Mouse (Mus musculus): ENCODE measurements at regions not wholly inside any gene's neighbourhood (a gene's known extent, or its start where the extent isn't known, plus 50 kb on each side); places are given as distances from the start of the nearest gene placed in this dataset.
"Not testable (repeated sequence)": the region's sequence is repeated elsewhere in the genome, so short reads cannot be mapped to it uniquely, and the experiment has no call there.

- intact Hi-C loops (cut with DNase I), result no loop called here
- Histone ChIP-seq H3K4me3 (no peak overlapping the region), H3K79me2 (replicated peaks; ENCODE audit: control insufficient read depth, insufficient read depth, low read length) (no peaks in the 10 kb centered on the region), H3K27me3 (ENCODE audit: control insufficient read depth, insufficient read depth, low read length) (no peaks in the 10 kb centered on the region), H3K36me3 (ENCODE audit: control insufficient read depth, insufficient read depth, low read length) (no peaks in the 10 kb centered on the region), H3K9ac (ENCODE audit: low read depth, low read length) (no peak overlapping the region), H3K4me1 (ENCODE audit: control insufficient read depth, insufficient read depth, low read length) (no peaks in the 10 kb centered on the region), H3K27ac (no peak overlapping the region)
- WGBS, result 78% methylated on average over 2 of the region's 2 CpGs
- DNase-seq, result no peak
- TF ChIP-seq CTCF (IDR thresholded peaks at IDR 0.05) (no peak), POLR2A (IDR thresholded peaks at IDR 0.05; ENCODE audit: insufficient read depth, low read depth, low read length) (no peak), EP300 (IDR thresholded peaks at IDR 0.05; ENCODE audit: insufficient read depth, low read depth, low read length) (no peak)
Observed at GRCm38 (mm10) chrX:103250961-103251360, 64.5 kb upstream of the Nap1l2 start.

- H3K79me2 ChIP-seq (replicated peaks; ENCODE audit: control insufficient read depth, insufficient read depth, low read length); H3K36me3 ChIP-seq (ENCODE audit: control insufficient read depth, insufficient read depth, low read length); H3K4me3 ChIP-seq; H3K27ac ChIP-seq; H3K9ac ChIP-seq (ENCODE audit: low read depth, low read length); intact Hi-C loops (cut with DNase I); H3K4me1 ChIP-seq (ENCODE audit: control insufficient read depth, insufficient read depth, low read length); H3K27me3 ChIP-seq (ENCODE audit: control insufficient read depth, insufficient read depth, low read length); DNase-seq: not testable (repeated sequence)
Observed at GRCm38 (mm10) chrX:103251478-103251877, 65.0 kb upstream of the Nap1l2 start.

DNA sequence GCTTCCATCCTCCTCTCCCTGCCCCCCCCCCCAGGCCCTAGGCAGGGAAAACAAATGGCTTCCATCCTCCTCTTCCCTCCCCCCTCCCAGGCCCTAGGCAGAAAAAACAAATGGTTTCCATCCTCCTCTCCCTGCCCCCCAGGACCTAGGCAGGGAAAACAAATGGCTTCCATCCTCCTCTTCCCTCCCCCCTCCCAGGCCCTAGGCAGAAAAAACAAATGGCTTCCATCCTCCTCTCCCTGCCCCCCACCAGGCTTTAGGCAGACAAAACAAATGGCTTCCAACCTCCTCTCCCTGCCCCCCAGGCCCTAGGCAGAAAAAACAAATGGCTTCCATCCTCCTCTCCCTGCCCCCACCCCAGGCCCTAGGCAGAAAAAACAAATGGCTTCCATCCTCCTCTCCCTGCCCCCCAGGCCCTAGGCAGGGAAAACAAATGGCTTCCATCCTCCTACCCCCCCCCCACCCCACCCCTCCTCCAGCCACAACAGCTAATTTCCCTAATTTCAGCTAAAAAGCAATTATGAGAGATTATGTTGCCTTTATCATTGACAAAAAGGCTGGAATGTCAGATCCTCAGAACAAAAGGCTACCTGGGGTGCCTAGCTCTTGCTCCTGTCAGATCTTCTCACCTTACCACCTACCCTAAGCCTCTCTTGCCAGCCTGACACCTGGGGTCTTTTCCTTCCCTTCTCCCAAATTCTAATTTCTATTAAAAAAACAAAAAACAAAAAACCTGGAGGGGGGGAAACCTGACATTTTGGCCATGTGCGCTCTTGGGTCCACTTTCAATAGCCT lies 65.8 kb upstream of the Nap1l2 start:
- 75% methylated on average over 1 of the region's 1 CpGs for WGBS
- not testable (repeated sequence) for DNase-seq

GRCm38 (mm10) chrX:103252881-103253280 lies 66.4 kb upstream of the Nap1l2 start:
- intact Hi-C loops (cut with DNase I), result no loop called here

More for the DNA sequence above, 65.8 kb upstream of the Nap1l2 start:
- intact Hi-C loops (cut with DNase I); H3K27ac ChIP-seq; H3K4me1 ChIP-seq (ENCODE audit: control insufficient read depth, insufficient read depth, low read length); H3K4me3 ChIP-seq; H3K27me3 ChIP-seq (ENCODE audit: control insufficient read depth, insufficient read depth, low read length); H3K36me3 ChIP-seq (ENCODE audit: control insufficient read depth, insufficient read depth, low read length); H3K79me2 ChIP-seq (replicated peaks; ENCODE audit: control insufficient read depth, insufficient read depth, low read length); H3K9ac ChIP-seq (ENCODE audit: low read depth, low read length): not testable (repeated sequence)

DNA sequence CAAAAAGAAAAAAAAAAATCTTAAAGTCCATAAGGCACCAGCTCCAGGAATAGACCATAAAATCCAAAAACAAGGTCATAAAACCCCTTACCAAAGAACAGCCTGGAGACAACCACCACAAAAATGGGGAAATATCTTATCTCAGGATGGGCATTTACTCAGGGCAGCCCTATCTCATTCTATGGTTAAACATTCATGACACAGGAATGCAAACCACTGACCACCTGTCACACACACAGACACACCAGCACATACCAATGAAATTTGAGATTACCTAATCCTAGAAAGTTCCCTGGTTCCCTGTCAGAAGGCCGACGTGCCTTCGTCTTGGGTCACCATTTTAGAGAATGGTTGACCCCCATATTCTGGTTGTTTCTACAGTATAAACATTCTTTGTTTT lies 66.3 kb upstream of the Cdx4 start:
- no peak for DNase-seq
- intact Hi-C loops (cut with DNase I), result no loop called here
- H3K4me1 ChIP-seq (ENCODE audit: control insufficient read depth, insufficient read depth, low read length), result no peaks in the 10 kb centered on the region
- TF ChIP-seq EP300 (IDR thresholded peaks at IDR 0.05; ENCODE audit: insufficient read depth, low read depth, low read length), result no peak
- no peak for TF ChIP-seq CTCF (IDR thresholded peaks at IDR 0.05)
- TF ChIP-seq POLR2A (IDR thresholded peaks at IDR 0.05; ENCODE audit: insufficient read depth, low read depth, low read length), result no peak
- H3K27ac ChIP-seq, result no peak overlapping the region
- H3K79me2 ChIP-seq (replicated peaks; ENCODE audit: control insufficient read depth, insufficient read depth, low read length), result no peaks in the 10 kb centered on the region
- no peaks in the 10 kb centered on the region for H3K36me3 ChIP-seq (ENCODE audit: control insufficient read depth, insufficient read depth, low read length)
- no peak overlapping the region for H3K4me3 ChIP-seq
- WGBS, result 81% methylated on average over 3 of the region's 3 CpGs
- H3K9ac ChIP-seq (ENCODE audit: low read depth, low read length), result no peak overlapping the region
- H3K27me3 ChIP-seq (ENCODE audit: control insufficient read depth, insufficient read depth, low read length), result no peaks in the 10 kb centered on the region

More at GRCm38 (mm10) chrX:103252881-103253280, 66.4 kb upstream of the Nap1l2 start:
- no peaks in the 10 kb centered on the region for H3K79me2 ChIP-seq (replicated peaks; ENCODE audit: control insufficient read depth, insufficient read depth, low read length)
- no peaks in the 10 kb centered on the region for H3K4me1 ChIP-seq (ENCODE audit: control insufficient read depth, insufficient read depth, low read length)
- DNase-seq, result no peak
- no peak overlapping the region for H3K9ac ChIP-seq (ENCODE audit: low read depth, low read length)
- H3K27ac ChIP-seq, result no peak overlapping the region
- no peaks in the 10 kb centered on the region for H3K27me3 ChIP-seq (ENCODE audit: control insufficient read depth, insufficient read depth, low read length)
- WGBS, result 72% methylated on average over 6 of the region's 6 CpGs
- no peaks in the 10 kb centered on the region for H3K36me3 ChIP-seq (ENCODE audit: control insufficient read depth, insufficient read depth, low read length)
- no peak for TF ChIP-seq CTCF (IDR thresholded peaks at IDR 0.05)
- no peak for TF ChIP-seq POLR2A (IDR thresholded peaks at IDR 0.05; ENCODE audit: insufficient read depth, low read depth, low read length)
- TF ChIP-seq EP300 (IDR thresholded peaks at IDR 0.05; ENCODE audit: insufficient read depth, low read depth, low read length), result no peak
- no peak overlapping the region for H3K4me3 ChIP-seq

GRCm38 (mm10) chrX:103259882-103260281 lies 61.3 kb upstream of the Cdx4 start:
- Histone ChIP-seq H3K4me3 (no peak overlapping the region), H3K9ac (ENCODE audit: low read depth, low read length) (no peak overlapping the region), H3K4me1 (ENCODE audit: control insufficient read depth, insufficient read depth, low read length) (no peaks in the 10 kb centered on the region), H3K36me3 (ENCODE audit: control insufficient read depth, insufficient read depth, low read length) (no peaks in the 10 kb centered on the region), H3K79me2 (replicated peaks; ENCODE audit: control insufficient read depth, insufficient read depth, low read length) (no peaks in the 10 kb centered on the region), H3K27me3 (ENCODE audit: control insufficient read depth, insufficient read depth, low read length) (no peaks in the 10 kb centered on the region), H3K27ac (no peak overlapping the region)
- DNase-seq, result no peak
- intact Hi-C loops (cut with DNase I), result loop anchor here (1.0 to 2.0 kb wide), 2 partner anchors 111 to 181 kb away; no protein-coding TSS in a partner anchor
- peak; percentile 80 for TF ChIP-seq CTCF (IDR thresholded peaks at IDR 0.05)
- no peak for TF ChIP-seq POLR2A (IDR thresholded peaks at IDR 0.05; ENCODE audit: insufficient read depth, low read depth, low read length)
- no peak for TF ChIP-seq EP300 (IDR thresholded peaks at IDR 0.05; ENCODE audit: insufficient read depth, low read depth, low read length)
- WGBS, result 8% methylated on average over 2 of the region's 2 CpGs

All from heart, adult 2 months (tissue).